Mouse (Mus musculus) olfactory bulb, adult 2 months (tissue): ENCODE measurements around the gene Rab8b.

Experiments
- CTCF ChIP-seq: fragments of 200-500 bp; IDR thresholded peaks from 2 replicates; pipeline ENCODE4 v1.5.1; 2012; ENCODE audit warnings: low read depth, mild to moderate bottlenecking, low read length, moderate library complexity; ENCODE audit not compliant: insufficient read depth
- POLR2A ChIP-seq: fragments of 200-500 bp; IDR thresholded peaks from 2 replicates; pipeline ENCODE4 v1.6.1; 2012; ENCODE audit warnings: mild to moderate bottlenecking, low read depth, low read length, moderate library complexity; ENCODE audit not compliant: insufficient read depth

DNA sequence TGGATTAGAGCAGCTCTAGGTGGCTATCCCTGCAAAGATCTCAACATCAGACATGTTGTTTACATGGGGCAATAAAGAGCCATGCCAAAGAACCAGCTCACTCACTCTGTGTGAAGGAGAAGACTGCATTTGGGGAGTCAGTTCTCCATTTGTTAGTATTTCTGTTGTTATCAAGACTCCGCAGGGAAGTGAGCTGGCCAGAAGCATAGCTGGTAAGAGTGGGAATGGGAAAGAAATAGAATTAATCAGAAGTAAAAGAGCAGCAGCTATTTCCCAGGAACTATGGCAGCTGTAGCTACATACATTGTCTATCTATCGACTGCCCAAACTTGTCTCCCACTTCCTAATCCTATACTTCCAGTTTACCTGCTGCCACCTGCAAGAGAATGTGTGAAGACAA is 38.7 kb downstream of the Rab8b start:
- TF ChIP-seq CTCF = no peak
- TF ChIP-seq POLR2A = no peak
